Mouse (Mus musculus): ENCODE data around the gene Nek6.

DNA sequence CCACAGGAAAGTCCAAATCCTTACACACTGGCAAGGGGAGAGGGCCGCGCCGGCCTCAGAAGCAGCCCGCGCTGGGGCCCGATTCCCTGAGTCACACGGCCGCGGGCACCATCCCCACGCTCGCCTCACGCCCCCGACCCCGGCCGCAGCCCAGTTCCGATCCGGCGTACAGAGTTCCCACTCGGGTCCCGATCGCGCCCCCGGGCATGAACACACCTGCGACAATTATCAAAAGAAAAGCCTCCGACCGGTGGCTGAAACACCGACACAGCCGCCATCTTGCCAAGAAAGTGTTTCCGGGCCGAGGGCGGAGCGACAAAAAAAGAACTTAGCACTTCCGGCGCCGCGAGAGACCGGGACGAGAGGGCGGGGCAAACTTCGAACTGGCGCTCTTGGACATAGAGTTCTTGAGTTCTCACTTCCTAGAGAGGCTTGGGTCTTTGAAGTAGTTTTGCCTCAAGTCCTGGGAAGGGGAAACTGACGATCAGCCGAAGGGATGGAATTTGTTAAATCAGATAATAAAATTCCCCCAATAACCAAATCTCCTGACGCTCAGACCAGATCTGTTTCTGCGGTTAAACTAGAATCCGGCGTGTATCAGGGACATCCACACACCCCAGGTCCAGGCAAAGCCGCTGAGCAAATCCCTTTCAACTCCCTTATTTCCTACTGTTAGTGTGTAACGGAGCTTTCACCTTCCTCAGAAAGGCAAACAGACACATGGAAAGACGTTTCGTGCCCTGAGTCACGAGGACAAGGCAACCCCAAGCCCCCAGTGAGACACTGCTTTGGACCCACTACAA lies 132.4 kb downstream of the Nek6 start, which contains the start of gene Psmb7:
- TF ChIP-seq CTCF (conservative IDR thresholded peaks at IDR 0.05; ENCODE audit: low read length) (no peak), NANOG (IDR thresholded peaks at IDR 0.05; ENCODE audit: borderline replicate concordance, low read length) (no peak), POU5F1 (IDR thresholded peaks at IDR 0.05; ENCODE audit: borderline replicate concordance, low read length) (no peak)
